Mouse (Mus musculus): ENCODE data around the gene C130050O18Rik. TPM values are rescaled to one million over a fixed set of nuclear protein-coding genes. Genes with fewer than 3 reads are reported as not detected.

The C130050O18Rik gene
- total and polyA plus RNA-seq, 2 experiments from 2014 or later: 0.31 to 1.7 TPM

GRCm38 (mm10) chr5:139374841-139375240, 30.2 kb upstream of the C130050O18Rik start:
- H3K27ac ChIP-seq (ENCODE audit: low read depth): no peak overlapping the region
- H3K4me1 ChIP-seq (ENCODE audit: control insufficient read depth, insufficient read depth): peaks cover 65% of the 10 kb centered on the region
- no peak for TF ChIP-seq CTCF (IDR thresholded peaks at IDR 0.05; ENCODE audit: low read depth)
- TF ChIP-seq EP300 (IDR thresholded peaks at IDR 0.05; ENCODE audit: low read depth): no peak
- H3K4me3 ChIP-seq (ENCODE audit: low read depth, low read length): no peak overlapping the region
- H3K9me3 ChIP-seq (replicated peaks; ENCODE audit: control insufficient read depth, low read length): no peaks in the 10 kb centered on the region
- H3K36me3 ChIP-seq (replicated peaks; ENCODE audit: control insufficient read depth, insufficient read depth, low read length): no peaks in the 10 kb centered on the region
- DNase-seq (ENCODE audit: low spot score) (no peak), ATAC-seq (ENCODE audit: insufficient read depth, low read depth) (no peak)
- no peaks in the 10 kb centered on the region for H3K27me3 ChIP-seq (ENCODE audit: control insufficient read depth, insufficient read depth, low read length)
- H3K4me2 ChIP-seq (ENCODE audit: low read depth, low read length): no peak overlapping the region
- 93% methylated on average over 2 of the region's 2 CpGs for WGBS
- no peak overlapping the region for H3K9ac ChIP-seq (replicated peaks; ENCODE audit: low read depth, low read length)

- H3K36me3 ChIP-seq (replicated peaks; ENCODE audit: control insufficient read depth, insufficient read depth, low read length): no peaks in the 10 kb centered on the region
- no peaks in the 10 kb centered on the region for H3K9me3 ChIP-seq (replicated peaks; ENCODE audit: control insufficient read depth, low read length)
- peak within 1 kb of the TSS; percentile 2; the same call in 1 of the 2 replicates for H3K9ac ChIP-seq (replicated peaks; ENCODE audit: low read depth, low read length)
- peaks cover 64% of the 10 kb centered on the region for H3K4me1 ChIP-seq (ENCODE audit: control insufficient read depth, insufficient read depth)
- ATAC-seq (ENCODE audit: insufficient read depth, low read depth) (peak; percentile 52), DNase-seq (ENCODE audit: low spot score) (peak; percentile 81)
- H3K4me3 ChIP-seq (ENCODE audit: low read depth, low read length): no peak within 1 kb of the TSS
- no peaks in the 10 kb centered on the region for H3K27me3 ChIP-seq (ENCODE audit: control insufficient read depth, insufficient read depth, low read length)
- H3K27ac ChIP-seq (ENCODE audit: low read depth): peak within 1 kb of the TSS; percentile 99
- 4% methylated on average over 18 of the region's 18 CpGs for WGBS
- peak within 1 kb of the TSS; percentile 83 for H3K4me2 ChIP-seq (ENCODE audit: low read depth, low read length)
- peak; percentile 70 for TF ChIP-seq EP300 (IDR thresholded peaks at IDR 0.05; ENCODE audit: low read depth)
- TF ChIP-seq CTCF (IDR thresholded peaks at IDR 0.05; ENCODE audit: low read depth): no peak
These were observed 27.4 kb upstream of the C130050O18Rik start, which contains the start of gene Gpr146 for GRCm38 (mm10) chr5:139377468-139378270. Gene Gpr146, plus strand, starts transcription at chr5:139377697.

- H3K36me3 ChIP-seq (replicated peaks; ENCODE audit: control insufficient read depth, insufficient read depth, low read length): no peaks in the 10 kb centered on the region
- no peak overlapping the region for H3K4me3 ChIP-seq (ENCODE audit: low read depth, low read length)
- 56% methylated on average over 7 of the region's 7 CpGs for WGBS
- 0 out of 2 replicates have a peak overlapping the region, but pooled peaks have one; percentile 2 for H3K9ac ChIP-seq (replicated peaks; ENCODE audit: low read depth, low read length)
- no peak for ATAC-seq (ENCODE audit: insufficient read depth, low read depth)
- no peaks in the 10 kb centered on the region for H3K27me3 ChIP-seq (ENCODE audit: control insufficient read depth, insufficient read depth, low read length)
- TF ChIP-seq EP300 (IDR thresholded peaks at IDR 0.05; ENCODE audit: low read depth): no peak
- no peak for TF ChIP-seq CTCF (IDR thresholded peaks at IDR 0.05; ENCODE audit: low read depth)
- H3K4me1 ChIP-seq (ENCODE audit: control insufficient read depth, insufficient read depth): peaks cover 64% of the 10 kb centered on the region
- peak overlapping the region; percentile 99 for H3K27ac ChIP-seq (ENCODE audit: low read depth)
- H3K4me2 ChIP-seq (ENCODE audit: low read depth, low read length): peak overlapping the region; percentile 83; the same call in 1 of the 2 replicates
- DNase-seq (ENCODE audit: low spot score): no peak
- H3K9me3 ChIP-seq (replicated peaks; ENCODE audit: control insufficient read depth, low read length): no peaks in the 10 kb centered on the region
These were observed 26.9 kb upstream of the C130050O18Rik start for GRCm38 (mm10) chr5:139378271-139378556.

GRCm38 (mm10) chr5:139378986-139379629, 26.0 kb upstream of the C130050O18Rik start:
- DNase-seq (ENCODE audit: low spot score) (peak; percentile 86), ATAC-seq (ENCODE audit: insufficient read depth, low read depth) (peak; percentile 61)
- WGBS: 11% methylated on average over 21 of the region's 21 CpGs
- H3K4me2 ChIP-seq (ENCODE audit: low read depth, low read length): peak overlapping the region; percentile 83
- H3K4me1 ChIP-seq (ENCODE audit: control insufficient read depth, insufficient read depth): peaks cover 73% of the 10 kb centered on the region
- no peaks in the 10 kb centered on the region for H3K27me3 ChIP-seq (ENCODE audit: control insufficient read depth, insufficient read depth, low read length)
- H3K27ac ChIP-seq (ENCODE audit: low read depth): peak overlapping the region; percentile 99
- 0 out of 2 replicates have a peak overlapping the region, but pooled peaks have one; percentile 18 for H3K9ac ChIP-seq (replicated peaks; ENCODE audit: low read depth, low read length)
- no peak overlapping the region for H3K4me3 ChIP-seq (ENCODE audit: low read depth, low read length)
- H3K9me3 ChIP-seq (replicated peaks; ENCODE audit: control insufficient read depth, low read length): no peaks in the 10 kb centered on the region
- no peak; the same call in 1 of the 2 replicates for TF ChIP-seq EP300 (IDR thresholded peaks at IDR 0.05; ENCODE audit: low read depth)
- no peak for TF ChIP-seq CTCF (IDR thresholded peaks at IDR 0.05; ENCODE audit: low read depth)
- no peaks in the 10 kb centered on the region for H3K36me3 ChIP-seq (replicated peaks; ENCODE audit: control insufficient read depth, insufficient read depth, low read length)

- no peak for TF ChIP-seq CTCF (IDR thresholded peaks at IDR 0.05; ENCODE audit: low read depth)
- no peak for TF ChIP-seq EP300 (IDR thresholded peaks at IDR 0.05; ENCODE audit: low read depth)
- H3K4me3 ChIP-seq (ENCODE audit: low read depth, low read length): peak overlapping the region; percentile 85
- no peaks in the 10 kb centered on the region for H3K27me3 ChIP-seq (ENCODE audit: control insufficient read depth, insufficient read depth, low read length)
- peak overlapping the region; percentile 84; the same call in 1 of the 2 replicates for H3K9ac ChIP-seq (replicated peaks; ENCODE audit: low read depth, low read length)
- ATAC-seq (ENCODE audit: insufficient read depth, low read depth) (no peak), DNase-seq (ENCODE audit: low spot score) (no peak)
- no peaks in the 10 kb centered on the region for H3K36me3 ChIP-seq (replicated peaks; ENCODE audit: control insufficient read depth, insufficient read depth, low read length)
- 14% methylated on average over 8 of the region's 8 CpGs for WGBS
- H3K27ac ChIP-seq (ENCODE audit: low read depth): peak overlapping the region; percentile 99
- H3K9me3 ChIP-seq (replicated peaks; ENCODE audit: control insufficient read depth, low read length): no peaks in the 10 kb centered on the region
- H3K4me1 ChIP-seq (ENCODE audit: control insufficient read depth, insufficient read depth): peaks cover 81% of the 10 kb centered on the region
- H3K4me2 ChIP-seq (ENCODE audit: low read depth, low read length): peak overlapping the region; percentile 83
These were observed 25.2 kb upstream of the C130050O18Rik start for GRCm38 (mm10) chr5:139379771-139380384.

All from heart, postnatal 0 days (tissue).